Mouse (Mus musculus) cerebellum, adult 9-11 months (tissue): ENCODE results near the gene Vldlr.

Experiments
- DNase-seq: peaks from one replicate; pipeline ENCODE4 v3.0.0; 2022

Vldlr gene

DNA sequence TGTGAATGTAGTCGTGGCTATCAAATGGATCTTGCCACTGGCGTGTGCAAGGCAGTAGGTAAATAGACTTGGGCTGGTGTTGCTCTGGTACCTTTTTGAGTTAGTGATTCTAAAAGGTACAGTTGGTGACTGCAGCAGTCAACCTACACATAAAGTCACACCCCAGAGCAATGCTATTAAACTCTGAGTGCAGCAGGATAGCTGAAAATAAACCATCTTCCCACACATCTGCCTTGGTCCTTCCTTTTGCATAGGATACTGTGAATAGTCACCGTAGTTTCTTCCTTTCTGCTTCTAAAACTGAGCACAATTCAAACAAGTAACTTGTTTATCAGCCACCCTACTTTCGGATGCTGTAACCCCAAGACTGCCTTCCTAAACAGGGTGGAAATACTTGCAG lies 23.6 kb downstream of the Vldlr start:
- no peak for DNase-seq

GRCm38 (mm10) chr19:27243527-27243926 lies 27.2 kb downstream of the Vldlr start:
- no peak for DNase-seq

DNA sequence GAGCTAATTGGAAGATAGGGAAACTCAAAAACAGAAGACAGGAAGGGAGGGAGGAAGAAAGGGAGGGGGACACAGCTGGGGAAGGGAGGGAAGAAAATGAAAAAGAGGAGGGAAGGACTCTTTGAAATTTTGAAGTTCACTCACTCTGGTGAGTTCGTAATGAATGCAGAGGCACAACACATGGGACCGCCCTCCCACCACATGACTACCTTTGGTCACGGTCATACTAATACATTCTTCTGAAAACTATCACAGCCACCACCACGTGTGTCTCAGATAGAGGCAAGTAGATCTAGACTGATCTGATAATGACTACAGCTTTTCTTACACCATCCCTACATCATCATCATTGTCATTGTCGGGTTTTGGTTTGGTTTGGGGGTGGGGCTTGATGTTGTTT lies 38.5 kb downstream of the Vldlr start:
- DNase-seq = no peak

GRCm38 (mm10) chr19:27255678-27256077 lies 39.4 kb downstream of the Vldlr start:
- DNase-seq = no peak

DNA sequence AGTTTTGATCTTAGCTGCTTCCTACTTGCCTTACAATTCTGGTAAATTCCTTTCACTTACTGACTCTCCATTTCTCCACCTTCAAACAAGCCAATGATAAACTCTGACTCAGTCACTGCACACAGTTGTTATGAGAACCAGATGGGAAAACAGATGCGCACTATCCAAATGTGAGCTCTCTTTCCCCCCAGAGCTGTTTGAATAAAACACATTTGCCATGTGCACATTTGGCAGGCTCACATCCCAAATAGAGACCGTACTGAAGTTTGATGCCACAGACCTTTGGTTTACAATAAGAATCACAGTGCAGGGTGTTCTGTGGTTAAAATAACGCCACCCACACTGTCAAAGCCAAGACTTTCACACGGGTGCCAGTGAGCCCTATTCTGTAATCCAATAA lies 43.8 kb downstream of the Vldlr start:
- DNase-seq = no peak

- no peak for DNase-seq
Observed at GRCm38 (mm10) chr19:27260621-27261278, 44.5 kb downstream of the Vldlr start.

GRCm38 (mm10) chr19:27262141-27262540 lies 45.9 kb downstream of the Vldlr start:
- no peak for DNase-seq

GRCm38 (mm10) chr19:27273385-27273784 lies 57.1 kb downstream of the Vldlr start:
- DNase-seq = no peak

DNA sequence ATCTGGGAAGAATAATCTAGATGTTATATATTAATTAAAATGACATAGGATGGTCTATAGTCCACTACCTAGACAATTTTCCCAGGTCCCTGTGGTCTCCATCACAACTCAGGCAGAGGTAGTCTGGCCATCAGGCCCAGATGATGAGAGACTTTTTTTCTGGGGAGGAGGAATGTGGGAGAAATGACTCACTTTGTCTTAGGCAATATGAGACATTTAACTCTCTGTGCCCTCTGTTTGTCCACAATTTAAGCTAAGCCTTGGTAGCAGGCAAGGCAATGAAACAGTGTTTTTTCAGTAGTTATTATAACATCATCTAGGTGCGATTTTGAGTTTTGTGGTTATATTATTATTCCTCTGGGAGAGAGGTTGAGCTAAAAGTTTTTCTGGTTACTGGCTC lies 58.1 kb downstream of the Vldlr start:
- no peak for DNase-seq

- DNase-seq = no peak
Observed at GRCm38 (mm10) chr19:27279174-27279573, 62.9 kb downstream of the Vldlr start.
